Mouse (Mus musculus) liver (tissue): ENCODE data around the gene E2f7.
A peak's percentile ranks its signal among the peaks of the same experiment; 100 is the strongest.

Experiments used
- DNase-seq: peaks from one replicate; pipeline ENCODE4 v3.0.0-alpha.2; 2020; ENCODE audit warnings: mixed read lengths

E2f7 gene

DNA sequence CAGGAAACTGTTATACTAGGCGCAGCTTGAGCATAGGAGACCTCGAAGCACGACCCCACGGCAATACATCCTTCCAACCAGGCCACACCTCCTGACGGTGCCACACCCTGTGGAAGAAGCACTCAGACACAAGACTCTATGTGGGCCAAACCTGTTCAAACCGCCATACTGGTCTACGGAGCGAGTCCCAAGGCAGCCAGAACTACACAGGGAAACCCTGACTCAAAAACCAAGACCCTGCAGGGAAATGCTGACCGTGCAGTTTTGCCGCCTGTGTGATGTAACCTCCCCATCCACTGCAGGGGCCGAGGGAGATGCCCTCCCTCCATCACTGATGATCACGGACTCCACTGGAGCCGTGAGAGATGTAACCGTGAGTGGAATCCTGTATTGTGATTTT is 36.5 kb downstream of the E2f7 start:
- no peak for DNase-seq

GRCm38 (mm10) chr10:110782655-110783054 is 37.4 kb downstream of the E2f7 start:
- no peak for DNase-seq

GRCm38 (mm10) chr10:110788049-110788752 is 43.0 kb downstream of the E2f7 start:
- DNase-seq = no peak

GRCm38 (mm10) chr10:110789683-110790082 is 44.4 kb downstream of the E2f7 start:
- no peak for DNase-seq

GRCm38 (mm10) chr10:110793150-110793787 is 48.0 kb downstream of the E2f7 start:
- no peak for DNase-seq

DNA sequence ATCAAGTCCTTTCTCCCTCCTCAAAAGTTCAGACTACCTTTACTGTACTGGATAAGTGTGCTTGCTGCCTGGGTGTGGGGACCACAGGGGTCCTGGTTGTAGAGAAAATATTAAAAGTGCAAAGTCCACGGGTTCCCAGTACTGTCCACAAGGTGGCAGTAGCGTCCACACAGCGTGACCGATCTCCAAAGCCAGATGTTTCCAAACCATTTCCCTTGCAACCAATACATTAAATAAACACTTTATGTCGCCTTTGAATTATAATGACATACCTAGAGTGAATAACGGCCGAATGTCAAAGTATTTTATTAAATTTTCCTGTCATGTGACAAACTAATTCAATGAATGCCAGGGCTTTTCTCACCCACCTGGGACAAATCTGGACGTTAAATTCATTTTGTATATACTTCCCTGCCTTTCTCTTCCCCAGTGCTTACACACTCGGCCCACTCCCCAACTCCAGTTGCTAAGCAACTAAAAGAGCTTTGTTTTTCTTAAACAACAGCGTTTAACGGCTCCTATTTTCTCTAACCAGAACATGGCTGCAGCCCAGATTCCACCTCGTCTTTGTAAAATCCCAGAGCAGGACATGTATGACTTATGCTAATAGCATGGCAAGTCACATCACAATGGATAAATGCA is 49.4 kb downstream of the E2f7 start:
- DNase-seq = peak; percentile 51

- no peak for DNase-seq
These were observed 50.1 kb downstream of the E2f7 start for GRCm38 (mm10) chr10:110795206-110795796.

GRCm38 (mm10) chr10:110801296-110801695 is 56.1 kb downstream of the E2f7 start:
- no peak for DNase-seq

DNA sequence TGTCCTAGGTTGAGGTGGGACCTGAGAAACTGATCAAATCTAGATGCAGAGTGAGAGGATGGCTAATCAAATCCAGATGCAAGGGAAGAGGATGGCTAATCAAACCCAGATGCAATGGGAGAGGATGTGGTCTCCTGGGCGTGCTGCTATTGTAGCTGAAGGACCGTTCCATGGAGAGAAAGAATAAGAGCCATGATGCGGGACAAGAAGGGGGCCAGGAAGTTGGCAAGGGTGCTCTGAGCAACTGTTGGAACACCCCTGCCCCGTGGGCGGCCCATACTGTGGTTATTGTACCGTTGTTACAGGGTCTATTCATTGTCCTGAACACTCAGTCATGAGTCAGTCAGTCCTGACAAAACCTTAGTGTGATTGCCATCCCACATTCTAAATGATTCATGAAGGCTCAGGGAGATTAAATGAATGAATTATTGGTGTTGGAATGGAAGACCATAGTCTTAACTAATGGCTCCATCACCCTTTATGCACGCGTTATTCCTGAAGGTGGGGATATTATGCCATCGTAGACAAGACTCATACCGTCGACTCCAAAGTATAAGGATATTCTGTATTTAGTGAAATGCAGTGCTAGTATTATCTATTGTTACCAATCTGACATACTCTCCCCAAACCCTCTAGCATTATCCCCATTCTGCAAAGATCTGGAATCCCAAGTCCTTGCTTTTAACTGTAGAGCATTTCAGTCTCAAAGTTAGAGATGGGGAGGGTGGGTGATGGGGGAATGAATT is 59.2 kb downstream of the E2f7 start:
- DNase-seq = no peak

DNA sequence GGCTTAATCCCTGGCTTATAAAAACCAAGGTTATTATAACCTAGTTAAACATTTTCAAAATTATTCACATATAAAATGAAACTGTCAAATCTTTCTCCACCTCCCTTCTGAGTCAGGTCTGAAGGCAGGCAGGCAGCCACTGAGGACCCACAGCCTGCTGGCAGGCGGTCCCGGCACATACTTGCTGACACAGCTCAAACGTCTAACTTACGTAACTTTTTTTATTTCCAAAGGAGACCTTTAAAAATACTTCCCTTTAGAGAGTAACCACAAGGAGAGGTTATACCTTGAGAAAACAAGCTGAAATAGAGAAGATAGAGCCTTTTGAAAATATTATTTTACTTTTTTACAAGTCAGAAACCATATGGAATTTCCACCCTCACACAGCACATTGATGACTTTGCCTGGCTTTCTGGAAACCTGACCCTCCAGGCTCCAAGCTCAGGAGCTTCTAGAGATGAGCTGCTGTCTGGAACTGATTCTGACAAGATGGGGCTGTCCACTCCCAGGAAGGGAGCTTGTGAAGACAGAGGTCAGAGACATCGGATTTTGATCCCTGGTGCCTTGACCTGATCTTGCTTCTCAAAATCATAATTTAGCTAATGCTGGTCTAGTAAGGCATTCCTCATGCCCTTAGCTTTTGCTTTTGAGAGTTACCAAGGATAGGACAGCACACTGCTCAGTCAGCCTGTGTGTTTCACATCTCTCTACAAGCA is 59.9 kb downstream of the E2f7 start:
- DNase-seq = no peak

GRCm38 (mm10) chr10:110806471-110806870 is 61.2 kb downstream of the E2f7 start:
- DNase-seq = no peak

- DNase-seq = no peak
These were observed 65.3 kb downstream of the E2f7 start for GRCm38 (mm10) chr10:110810528-110810927.

GRCm38 (mm10) chr10:110811209-110811861 is 66.1 kb downstream of the E2f7 start:
- DNase-seq = no peak

DNA sequence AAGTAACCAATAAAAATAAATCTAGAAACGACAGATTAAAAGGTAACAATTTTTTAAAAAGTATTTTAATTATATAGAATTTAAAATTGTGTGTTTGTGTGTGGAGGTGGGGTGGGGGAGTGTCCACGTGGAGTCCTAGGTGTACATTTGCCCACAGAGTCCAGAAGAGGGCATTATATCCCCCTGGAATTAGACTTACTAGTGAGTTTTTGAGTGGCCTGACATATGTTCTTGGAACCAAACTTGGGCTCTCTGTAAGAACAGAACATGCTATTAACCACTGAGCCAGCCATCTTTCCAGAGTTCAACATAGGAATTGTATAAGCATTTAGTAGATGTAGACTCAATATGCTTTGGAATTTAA is 66.6 kb downstream of the E2f7 start:
- DNase-seq = no peak

DNA sequence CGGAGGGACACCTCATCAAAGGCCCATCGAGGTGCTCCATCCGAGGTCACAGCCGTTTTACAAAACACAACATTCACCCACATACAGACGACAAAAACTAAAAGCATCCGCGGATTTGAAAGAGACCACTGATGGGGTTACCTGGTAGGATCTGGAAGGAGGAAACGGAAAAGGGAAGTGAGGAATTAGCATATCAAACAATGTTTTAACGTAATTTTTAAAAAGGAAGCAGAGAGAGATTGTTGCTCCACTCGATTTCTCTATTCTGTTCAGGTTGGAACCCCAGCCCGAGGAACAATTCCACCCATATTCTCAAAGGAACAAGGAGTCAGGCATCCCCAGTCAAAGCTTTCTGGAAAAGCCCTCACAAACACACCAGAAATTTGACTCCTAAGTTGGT is 75.9 kb downstream of the E2f7 start:
- no peak for DNase-seq

GRCm38 (mm10) chr10:110821692-110822091 is 76.5 kb downstream of the E2f7 start:
- no peak for DNase-seq

GRCm38 (mm10) chr10:110832336-110832735 is 87.1 kb downstream of the E2f7 start:
- no peak for DNase-seq

- DNase-seq = no peak
These were observed 90.0 kb downstream of the E2f7 start for GRCm38 (mm10) chr10:110835115-110835806.
